Mouse (Mus musculus): ENCODE measurements around the gene Slc35f3. TPM values are rescaled to one million over a fixed set of nuclear protein-coding genes. Genes with fewer than 3 reads are reported as not detected.

Gene Slc35f3
- total RNA-seq, 2 experiments from 2014 or later = not detected

DNA sequence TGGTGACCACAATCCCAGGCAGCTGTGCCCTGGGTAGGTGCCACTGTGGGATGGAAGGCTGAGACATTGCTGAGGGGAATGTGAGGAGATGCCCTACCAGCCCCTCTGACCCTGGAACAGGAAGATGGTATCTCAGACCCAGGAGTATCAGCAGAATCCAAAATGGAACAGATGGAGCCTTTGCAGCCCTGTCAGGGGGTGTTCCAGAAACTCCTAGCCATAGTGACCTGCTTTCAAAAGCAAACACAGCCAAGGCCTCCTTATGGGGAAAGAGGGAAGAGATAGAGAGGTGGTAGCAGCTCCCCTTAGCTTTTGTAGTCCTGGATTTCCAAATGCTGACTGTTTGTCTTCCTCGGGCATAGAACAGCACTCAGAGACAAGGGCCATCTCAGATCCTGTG is 27.8 kb downstream of the Slc35f3 start:
- no peak for ATAC-seq (replicated peaks; ENCODE audit: low FRiP score, low TSS enrichment, poor library complexity, severe bottlenecking)

DNA sequence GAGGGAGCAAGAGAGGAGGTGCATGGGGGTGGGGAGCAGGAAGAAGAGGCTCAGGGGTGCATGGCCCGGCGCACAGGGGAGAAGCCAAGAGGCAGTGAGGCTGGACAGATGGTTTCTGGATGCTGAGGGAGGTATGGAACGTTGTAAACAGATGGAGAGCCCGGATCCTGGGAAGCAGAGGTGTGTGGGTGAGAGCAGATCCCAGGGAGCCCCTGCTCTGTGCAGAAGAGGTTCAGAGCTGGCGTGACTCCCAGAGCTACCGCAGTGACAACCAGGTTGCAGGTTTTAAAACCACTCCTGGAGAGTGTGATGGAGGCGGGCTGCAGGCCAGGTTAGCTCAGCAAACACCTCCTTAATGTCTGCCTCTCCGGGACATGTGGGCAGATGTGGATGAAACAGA is 28.4 kb downstream of the Slc35f3 start:
- no peak for ATAC-seq (replicated peaks; ENCODE audit: low FRiP score, low TSS enrichment, poor library complexity, severe bottlenecking)

DNA sequence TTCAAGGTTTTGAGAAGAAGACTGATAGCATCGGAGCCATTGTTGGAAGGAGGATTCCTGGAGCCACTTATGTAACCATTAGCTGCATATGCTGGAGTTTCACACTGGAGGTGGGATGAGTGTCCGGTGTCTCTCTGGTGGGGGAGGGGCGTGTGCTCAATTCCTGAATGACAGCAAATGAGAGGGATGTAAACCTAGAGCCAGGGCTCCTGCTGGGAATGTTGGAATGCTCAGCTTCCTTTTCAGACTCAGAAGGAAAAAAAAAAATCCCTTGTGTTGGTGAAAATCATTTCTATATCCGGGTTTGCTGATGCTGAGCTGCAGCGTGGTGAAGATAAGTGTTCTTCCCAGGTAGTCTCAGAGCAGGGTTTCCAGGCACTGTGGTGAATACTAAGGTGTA is 29.4 kb downstream of the Slc35f3 start:
- ATAC-seq (replicated peaks; ENCODE audit: low FRiP score, low TSS enrichment, poor library complexity, severe bottlenecking) = no peak

DNA sequence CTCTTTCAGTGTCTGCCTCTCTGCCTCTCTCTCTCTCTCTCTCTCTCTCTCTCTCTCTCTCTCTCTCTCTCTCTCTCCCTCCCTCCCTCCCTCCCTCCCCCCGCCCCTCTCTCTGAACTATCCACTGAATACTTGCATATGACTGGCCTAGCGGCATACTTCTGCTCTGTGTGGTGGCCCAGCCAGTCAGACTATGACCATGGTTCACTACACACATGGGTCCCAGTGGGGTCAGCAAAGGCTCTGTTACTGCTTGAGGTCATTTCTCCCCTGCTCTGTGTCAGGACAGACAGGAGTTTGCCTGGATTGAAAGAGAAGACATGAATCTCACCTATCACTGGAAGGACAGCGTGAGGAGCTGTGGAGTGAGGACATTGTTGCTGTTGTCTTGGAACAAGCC is 40.5 kb downstream of the Slc35f3 start:
- no peak for ATAC-seq (replicated peaks; ENCODE audit: low FRiP score, low TSS enrichment, poor library complexity, severe bottlenecking)

DNA sequence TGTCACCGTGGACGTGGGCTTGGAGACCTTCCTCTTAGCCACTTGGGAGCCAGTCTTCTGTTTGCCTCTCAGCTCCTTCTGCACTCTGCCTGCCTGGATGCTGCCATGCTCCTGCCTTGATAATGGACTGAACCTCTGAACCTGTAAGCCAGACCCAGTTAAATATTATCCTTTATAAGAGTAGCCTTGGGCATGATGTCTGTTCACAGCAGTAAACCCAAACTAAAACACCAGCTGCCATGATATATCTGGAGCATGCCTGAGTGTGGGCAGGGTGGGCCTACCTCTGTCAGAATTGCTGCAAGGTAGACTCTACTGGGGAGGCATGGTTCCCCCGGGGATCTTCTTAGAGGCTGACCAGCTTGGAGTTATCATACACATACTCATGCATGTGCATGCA is 41.0 kb downstream of the Slc35f3 start:
- no peak for ATAC-seq (replicated peaks; ENCODE audit: low FRiP score, low TSS enrichment, poor library complexity, severe bottlenecking)

DNA sequence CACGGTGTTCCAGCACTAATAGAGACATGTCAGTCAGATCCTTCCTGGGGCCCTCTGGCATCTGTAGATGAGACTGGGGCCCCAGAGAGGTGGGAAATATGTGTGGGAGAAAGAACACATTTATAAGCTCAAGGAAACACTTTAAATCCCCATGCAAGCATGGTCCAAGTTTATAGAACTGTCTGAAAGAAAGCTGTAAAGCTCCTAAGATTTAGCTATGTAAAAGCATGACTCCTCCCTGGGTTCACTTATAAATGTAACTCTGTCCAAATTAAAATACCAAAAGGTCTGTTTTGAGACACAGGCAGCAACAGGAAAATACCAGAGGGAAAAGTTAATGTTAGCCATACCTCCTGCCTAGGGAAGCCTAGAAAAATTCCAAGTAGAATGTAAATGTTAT is 42.8 kb downstream of the Slc35f3 start:
- ATAC-seq (replicated peaks; ENCODE audit: low FRiP score, low TSS enrichment, poor library complexity, severe bottlenecking) = no peak

DNA sequence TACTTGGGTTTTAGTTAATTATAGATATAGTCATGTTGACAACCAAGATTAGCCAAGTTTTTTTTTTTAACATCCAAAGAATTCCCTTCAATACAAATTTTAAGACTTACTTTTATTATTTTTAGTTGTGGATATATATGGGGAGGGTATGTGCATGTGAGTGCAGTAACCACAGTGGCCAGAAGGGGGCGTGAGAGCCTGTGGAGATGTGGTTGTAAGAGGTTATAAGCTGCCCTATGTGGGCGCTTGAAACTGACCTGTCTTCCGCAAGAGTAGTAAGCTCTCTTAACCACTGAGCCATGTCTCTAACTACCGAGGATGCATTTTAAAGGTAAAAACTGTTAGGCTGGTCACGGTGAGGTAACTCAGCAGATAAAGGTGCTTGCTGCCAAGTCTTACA is 45.1 kb downstream of the Slc35f3 start:
- ATAC-seq (replicated peaks; ENCODE audit: low FRiP score, low TSS enrichment, poor library complexity, severe bottlenecking) = no peak

DNA sequence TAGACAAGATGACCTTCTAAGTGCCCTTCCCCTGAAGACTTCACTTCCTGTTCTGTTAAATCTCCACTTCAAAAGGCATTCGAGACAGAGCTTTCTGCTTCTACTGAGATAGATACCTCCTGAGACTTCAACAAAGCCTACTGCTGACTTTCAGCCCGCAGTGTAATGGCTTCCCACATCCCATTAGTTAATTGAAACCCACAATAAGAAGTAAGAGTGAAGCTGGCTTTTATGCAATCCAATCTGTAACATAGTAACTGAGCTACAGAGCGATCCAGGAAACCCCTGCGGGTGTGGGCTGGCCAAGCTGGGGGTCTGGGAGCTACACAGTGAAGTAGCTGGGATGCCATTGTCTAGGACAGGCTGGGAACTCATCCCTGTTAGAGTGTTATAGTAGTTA is 46.7 kb downstream of the Slc35f3 start:
- ATAC-seq (replicated peaks; ENCODE audit: low FRiP score, low TSS enrichment, poor library complexity, severe bottlenecking) = no peak

DNA sequence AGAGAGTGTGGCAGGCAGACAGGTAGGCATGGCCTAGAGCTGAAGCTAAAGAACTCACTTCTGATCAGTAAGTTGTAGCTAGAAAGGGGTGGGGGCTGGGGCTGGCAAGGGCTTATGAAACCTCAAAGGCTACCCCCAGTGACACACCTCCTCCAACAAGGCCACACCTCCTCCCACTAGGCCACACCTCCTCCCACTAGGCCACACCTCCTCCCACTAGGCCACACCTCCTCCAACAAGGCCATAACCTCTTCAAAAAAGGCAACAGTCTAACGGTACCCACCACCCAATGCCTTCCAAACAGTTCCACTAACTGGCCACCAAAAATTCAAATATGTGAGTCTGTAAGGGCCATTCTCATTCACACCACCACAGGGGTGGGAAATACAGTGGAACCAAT is 54.9 kb downstream of the Slc35f3 start:
- no peak for ATAC-seq (replicated peaks; ENCODE audit: low FRiP score, low TSS enrichment, poor library complexity, severe bottlenecking)

DNA sequence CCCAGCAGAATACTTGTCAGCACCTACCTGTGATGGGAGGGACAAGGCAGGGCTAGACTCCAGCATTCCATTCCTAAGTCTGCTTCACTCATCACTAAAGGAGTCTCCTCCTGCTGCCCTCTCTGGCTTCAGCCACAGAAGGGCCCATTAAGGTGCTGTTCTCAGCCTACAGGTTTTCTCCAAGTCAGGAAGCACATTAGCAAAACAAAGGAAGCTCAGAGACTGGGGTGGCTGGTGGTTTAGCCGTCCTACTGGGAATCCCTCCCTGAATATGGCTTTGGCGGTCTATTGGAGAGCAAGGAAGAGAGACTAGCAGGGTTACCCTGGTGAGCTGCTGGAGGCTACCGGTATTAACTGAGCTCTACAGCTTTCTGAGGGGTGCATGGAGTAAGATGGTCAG is 59.6 kb downstream of the Slc35f3 start:
- no peak for ATAC-seq (replicated peaks; ENCODE audit: low FRiP score, low TSS enrichment, poor library complexity, severe bottlenecking)

DNA sequence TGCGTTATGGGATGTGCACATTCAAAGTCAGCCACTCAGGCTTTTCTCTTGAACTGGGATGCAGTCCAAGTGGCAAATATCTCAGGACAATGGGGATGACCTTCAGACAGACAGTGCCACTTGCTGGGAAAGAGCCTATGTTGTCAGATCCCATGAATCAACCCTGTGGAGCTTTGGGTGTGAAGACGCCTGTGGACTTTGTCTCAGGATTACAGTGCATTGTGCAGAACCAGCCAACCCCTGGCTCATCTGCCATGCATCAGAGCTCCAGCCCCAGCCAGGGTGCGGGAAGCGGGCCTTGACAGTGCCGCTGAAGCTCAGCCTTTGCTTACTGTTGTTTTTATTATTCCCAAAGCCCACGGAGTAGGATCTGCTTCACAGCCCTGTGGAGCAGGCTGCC is 60.9 kb downstream of the Slc35f3 start:
- no peak for ATAC-seq (replicated peaks; ENCODE audit: low FRiP score, low TSS enrichment, poor library complexity, severe bottlenecking)

DNA sequence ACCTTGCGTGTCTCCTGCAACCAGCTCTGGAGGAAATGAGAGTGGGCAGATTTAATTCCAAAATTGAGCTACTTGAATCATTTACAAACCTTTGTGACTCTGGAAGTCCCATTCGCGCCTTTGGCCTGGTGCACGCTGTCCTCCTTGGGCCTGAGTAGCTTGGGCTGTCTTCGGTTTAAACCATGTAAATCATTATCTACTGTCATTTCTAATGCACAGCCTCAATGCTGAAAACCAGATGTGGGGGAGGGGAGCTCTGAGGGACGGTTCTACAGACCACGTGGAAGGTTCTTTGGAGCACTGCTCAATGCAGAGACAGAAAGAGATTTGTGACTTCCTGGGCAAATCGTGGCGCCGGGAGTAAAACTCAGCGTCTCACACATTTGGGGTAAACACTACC is 61.7 kb downstream of the Slc35f3 start:
- no peak for ATAC-seq (replicated peaks; ENCODE audit: low FRiP score, low TSS enrichment, poor library complexity, severe bottlenecking)

DNA sequence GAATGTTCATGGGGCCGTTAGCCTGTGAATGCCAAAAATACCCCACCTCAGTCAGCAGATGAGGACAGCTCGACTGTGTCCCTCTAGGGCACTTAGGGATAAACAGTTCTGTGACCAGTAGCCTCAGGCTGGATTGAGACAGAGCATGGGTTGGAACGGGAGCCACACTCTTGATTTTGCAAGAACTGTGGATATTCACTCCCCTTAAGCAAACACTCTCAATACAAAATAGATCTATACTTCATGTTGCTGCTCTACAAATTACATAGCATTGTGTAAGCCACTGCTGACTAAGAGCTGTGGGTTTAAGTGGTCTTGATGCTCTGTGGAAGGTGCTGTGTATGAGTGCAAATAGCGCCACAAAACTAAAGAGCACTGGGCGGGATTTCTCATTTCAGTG is 62.3 kb downstream of the Slc35f3 start:
- ATAC-seq (replicated peaks; ENCODE audit: low FRiP score, low TSS enrichment, poor library complexity, severe bottlenecking) = no peak

DNA sequence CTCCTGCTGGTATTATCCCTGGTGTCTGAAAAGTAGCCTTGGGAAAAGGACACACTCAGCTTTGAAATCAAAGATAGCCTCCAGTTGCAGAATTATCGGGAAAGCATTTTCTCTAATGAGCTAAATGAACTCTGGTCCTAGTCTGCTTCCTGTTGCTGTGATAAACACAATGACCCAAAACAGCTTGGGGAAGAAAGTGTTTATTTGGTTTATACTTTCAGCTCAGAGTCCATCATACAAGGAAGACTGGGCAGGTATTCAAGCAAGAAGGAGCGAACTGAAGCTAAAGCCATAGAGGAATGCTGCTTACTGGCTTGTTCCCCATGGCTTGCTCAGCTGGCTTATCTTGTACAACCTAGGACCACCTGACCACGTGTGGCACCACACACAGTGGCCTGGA is 67.9 kb downstream of the Slc35f3 start:
- no peak for ATAC-seq (replicated peaks; ENCODE audit: low FRiP score, low TSS enrichment, poor library complexity, severe bottlenecking)

DNA sequence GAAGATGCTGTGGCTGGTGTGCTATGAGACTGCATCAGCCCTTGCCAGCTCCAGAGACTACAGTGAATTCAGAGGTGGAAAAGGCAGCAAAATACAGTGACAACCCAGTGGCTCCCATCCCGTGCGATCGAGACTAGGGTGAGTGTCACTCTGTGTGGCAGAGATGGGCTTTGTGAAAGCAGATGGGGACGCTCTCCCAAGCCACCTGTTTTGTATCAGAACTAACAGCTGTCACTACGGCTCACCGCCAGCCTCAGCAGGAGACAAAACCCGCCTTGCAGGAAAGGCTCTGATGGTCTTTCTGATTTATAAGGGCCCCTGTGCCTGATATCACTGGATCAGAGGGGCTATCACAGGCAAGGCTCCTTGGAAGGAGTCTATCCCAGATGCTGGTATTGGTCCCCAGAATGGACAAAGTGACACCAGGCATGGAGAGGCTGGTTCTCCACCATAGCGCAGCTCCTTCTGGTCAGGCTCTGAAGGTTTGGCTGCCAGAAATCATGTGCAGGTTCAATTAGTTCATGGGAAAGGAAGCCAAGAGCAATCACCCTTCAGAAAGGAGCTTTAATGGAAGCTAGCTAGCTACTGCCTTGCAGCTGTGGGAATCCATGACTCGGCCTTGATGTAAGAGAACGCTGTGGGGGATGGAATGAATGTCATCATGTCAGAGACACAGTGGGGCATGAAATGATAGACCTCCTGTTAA is 70.1 kb downstream of the Slc35f3 start:
- ATAC-seq (replicated peaks; ENCODE audit: low FRiP score, low TSS enrichment, poor library complexity, severe bottlenecking) = no peak

DNA sequence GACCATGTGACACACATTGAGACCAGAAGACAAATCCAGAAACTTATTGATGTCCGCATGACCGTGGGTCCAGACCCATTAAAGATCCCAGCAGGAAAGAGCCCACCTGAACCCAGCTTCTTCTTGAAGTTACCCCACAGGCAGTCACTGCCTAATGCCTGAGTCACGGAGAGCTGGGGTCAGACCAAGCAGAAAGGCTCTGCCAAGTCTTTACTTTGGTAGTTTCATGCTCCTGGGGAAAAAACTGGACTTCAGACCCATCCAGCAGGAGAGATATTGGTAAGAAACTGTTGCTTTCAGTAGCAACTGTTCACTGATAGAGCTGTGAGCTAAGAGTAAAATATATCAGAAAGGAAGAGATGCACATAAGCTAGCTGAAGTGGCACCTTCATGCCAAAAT is 73.5 kb downstream of the Slc35f3 start:
- ATAC-seq (replicated peaks; ENCODE audit: low FRiP score, low TSS enrichment, poor library complexity, severe bottlenecking) = no peak

DNA sequence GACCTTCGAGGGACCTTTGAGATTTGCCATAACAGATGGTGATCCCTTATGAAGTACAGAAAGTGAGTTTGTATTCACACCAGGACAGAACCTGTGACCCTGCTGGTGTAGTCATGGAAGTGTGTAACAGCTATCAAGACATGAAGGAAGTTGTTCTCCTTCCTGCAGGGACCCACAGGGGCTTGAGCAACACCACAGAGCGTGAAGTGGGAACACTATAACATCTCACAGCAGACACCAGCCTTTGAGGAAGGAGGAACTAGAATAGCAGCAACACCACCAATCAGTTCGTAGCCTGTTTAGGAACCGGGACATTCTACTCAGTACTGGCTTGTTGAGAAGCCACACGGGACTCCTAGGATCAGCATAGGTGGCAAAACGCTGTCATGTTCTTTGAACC is 81.2 kb downstream of the Slc35f3 start:
- ATAC-seq (replicated peaks; ENCODE audit: low FRiP score, low TSS enrichment, poor library complexity, severe bottlenecking) = no peak

DNA sequence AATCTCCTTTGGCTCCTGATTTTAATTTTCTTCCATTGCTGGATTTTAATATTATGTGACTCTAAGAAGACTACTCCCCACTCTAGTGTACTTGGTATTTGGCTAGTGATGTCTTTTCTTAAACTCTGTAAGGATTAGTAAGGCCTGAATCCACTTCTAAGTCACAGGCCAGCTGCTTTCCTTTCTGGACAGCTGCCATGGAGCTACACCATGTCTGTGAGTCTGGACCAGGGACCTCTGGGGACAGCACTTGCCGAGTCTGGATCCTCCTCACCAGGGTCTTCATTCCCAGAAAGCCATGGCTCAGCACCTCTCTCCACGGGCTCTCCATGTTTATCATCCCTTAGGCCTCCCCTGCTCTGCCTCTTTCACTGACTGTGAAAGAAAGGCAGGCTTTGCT is 81.8 kb downstream of the Slc35f3 start:
- no peak for ATAC-seq (replicated peaks; ENCODE audit: low FRiP score, low TSS enrichment, poor library complexity, severe bottlenecking)

DNA sequence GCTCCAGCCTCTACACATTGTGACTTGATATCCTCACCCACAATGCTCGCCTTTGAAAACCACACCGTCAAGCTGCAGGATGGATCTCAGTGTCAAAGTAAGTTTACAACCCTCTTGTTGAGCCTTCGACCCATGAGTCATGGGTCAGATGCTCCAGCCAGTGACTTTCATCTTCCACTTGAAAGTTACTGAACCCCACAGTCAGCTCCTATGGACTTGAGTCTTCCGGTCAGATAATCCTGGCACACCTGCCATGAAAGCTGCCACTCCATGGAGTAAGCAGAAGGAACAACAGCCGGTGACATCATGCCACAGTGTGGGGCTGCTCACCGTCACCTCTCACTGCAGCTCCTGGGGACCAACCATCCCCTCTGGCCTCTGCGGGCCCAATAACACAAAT is 82.9 kb downstream of the Slc35f3 start:
- ATAC-seq (replicated peaks; ENCODE audit: low FRiP score, low TSS enrichment, poor library complexity, severe bottlenecking) = no peak

DNA sequence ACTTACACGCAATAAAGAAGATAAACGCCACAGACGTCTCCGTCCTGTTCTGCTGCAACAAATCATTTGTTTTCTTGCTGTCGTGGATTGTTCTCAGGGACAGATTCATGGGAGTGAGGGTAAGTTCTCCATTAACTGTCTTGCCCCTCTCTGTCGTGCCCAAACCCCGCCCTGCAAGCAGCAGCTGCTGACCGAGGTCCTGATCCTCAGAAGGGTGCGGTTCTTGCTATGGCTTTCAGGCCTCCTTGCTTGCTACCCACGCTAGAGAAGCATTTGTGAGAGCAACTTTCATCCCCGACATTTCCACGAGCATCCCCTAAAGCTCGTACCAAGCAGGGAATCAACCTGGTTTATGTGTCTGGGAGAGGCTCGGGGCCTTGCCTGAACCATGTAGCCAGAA is 83.9 kb downstream of the Slc35f3 start:
- ATAC-seq (replicated peaks; ENCODE audit: low FRiP score, low TSS enrichment, poor library complexity, severe bottlenecking) = no peak

DNA sequence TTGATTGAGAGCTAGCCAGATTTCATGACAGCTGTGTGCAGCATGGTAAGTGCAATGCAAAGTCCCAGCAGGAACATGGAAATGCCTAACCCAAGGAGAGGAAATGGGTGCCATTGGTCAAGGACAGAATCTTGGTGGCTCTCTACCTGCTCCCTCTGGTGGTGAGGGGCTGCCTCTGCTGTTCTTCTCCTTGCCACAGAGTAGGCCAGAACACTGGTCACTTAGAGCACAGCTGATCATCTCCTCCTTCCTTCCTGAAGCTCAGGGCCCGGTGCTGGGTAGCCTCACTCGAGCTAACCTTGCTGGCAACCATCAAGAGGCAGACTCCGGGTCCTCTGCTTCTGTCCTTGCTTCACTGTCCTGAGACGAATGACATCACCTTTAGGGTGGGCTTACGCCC is 84.4 kb downstream of the Slc35f3 start:
- no peak for ATAC-seq (replicated peaks; ENCODE audit: low FRiP score, low TSS enrichment, poor library complexity, severe bottlenecking)

DNA sequence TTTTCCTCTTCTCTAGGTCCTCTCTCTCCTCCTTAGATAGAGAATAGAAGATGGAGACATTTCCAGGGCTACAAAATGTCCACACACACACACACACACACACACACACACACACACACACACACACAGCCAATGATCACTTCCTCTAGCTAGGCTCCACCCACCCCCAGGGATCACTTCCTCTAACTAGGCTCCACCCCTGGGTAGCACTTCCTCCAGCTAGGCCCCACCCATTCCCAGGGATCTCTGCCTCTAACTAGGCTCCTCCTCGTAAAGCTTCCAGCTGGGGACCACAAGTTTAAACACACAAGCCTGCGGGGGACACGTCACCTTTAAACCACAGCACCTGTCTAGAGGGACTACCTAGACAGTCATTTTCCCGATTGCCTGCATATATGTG is 89.2 kb downstream of the Slc35f3 start:
- no peak for ATAC-seq (replicated peaks; ENCODE audit: low FRiP score, low TSS enrichment, poor library complexity, severe bottlenecking)
